In genomic region chr1:104746816-104747215, GRCm38 (mm10) we compare ENCODE assay signal across 12 mouse cellular contexts. TPM values are rescaled to one million over a fixed set of nuclear protein-coding genes. Genes with fewer than 3 reads are reported as not detected.
A peak's percentile ranks its signal among the peaks of the same experiment; 100 is the strongest.
DNase-seq lines count a peak whose midpoint lies in the region; ATAC-seq and TF ChIP-seq lines count a peak whose summit lies in the region.
"Had no signal": no experiment of that assay in that cellular context is flagged by ENCODE, and none has a peak within 500 bp of the region (broad histone marks: within the 10 kb centered on the region; RNA-seq: fewer than 3 reads in every experiment).

No protein-coding gene starts in this region.

- H3K4me1 ChIP-seq in hindbrain, embryonic 12.5 days: peaks cover 5% of the 10 kb centered on the region; the same call in 1 of the 2 replicates
- no peaks in the 10 kb centered on the region for H3K4me1 ChIP-seq in midbrain, embryonic 16.5 days (ENCODE audit: control insufficient read depth, insufficient read depth, low read length)
- no peaks in the 10 kb centered on the region for H3K4me1 ChIP-seq in thymus, adult 2 months (replicated peaks; ENCODE audit: control insufficient read depth, insufficient read depth, low read length)
- H3K4me1 ChIP-seq: liver, embryonic 13.5 days; megakaryocyte, embryonic 14.5 days had no signal

- no peak for TF ChIP-seq POLR2A in thymus, adult 2 months (IDR thresholded peaks at IDR 0.05; ENCODE audit: control insufficient read depth, extremely low read depth, insufficient read depth, low read length, poor library complexity)

- no peak overlapping the region for H3K9ac ChIP-seq in hindbrain, embryonic 12.5 days
- no peak overlapping the region for H3K9ac ChIP-seq in midbrain, embryonic 16.5 days (ENCODE audit: low read depth, low read length)
- H3K9ac ChIP-seq: liver, embryonic 13.5 days had no signal

- no peaks in the 10 kb centered on the region for H3K36me3 ChIP-seq in hindbrain, embryonic 12.5 days
- no peaks in the 10 kb centered on the region for H3K36me3 ChIP-seq in midbrain, embryonic 16.5 days (ENCODE audit: control insufficient read depth, insufficient read depth, low read length)
- no peaks in the 10 kb centered on the region for H3K36me3 ChIP-seq in thymus, adult 2 months (ENCODE audit: control insufficient read depth, insufficient read depth, low read length)
- H3K36me3 ChIP-seq: liver, embryonic 13.5 days had no signal

- H3K27me3 ChIP-seq in hindbrain, embryonic 12.5 days: no peaks in the 10 kb centered on the region
- H3K27me3 ChIP-seq in midbrain, embryonic 16.5 days (ENCODE audit: control insufficient read depth, insufficient read depth, low read depth, low read length): no peaks in the 10 kb centered on the region
- H3K27me3 ChIP-seq in thymus, adult 2 months (ENCODE audit: control insufficient read depth, insufficient read depth, low read length): no peaks in the 10 kb centered on the region
- H3K27me3 ChIP-seq: liver, embryonic 13.5 days; megakaryocyte, embryonic 14.5 days had no signal

- 5% methylated on average over 1 of the region's 1 CpGs for WGBS in hindbrain, embryonic 12.5 days
- 6% methylated on average over 1 of the region's 1 CpGs for WGBS in midbrain, embryonic 16.5 days
- 22% methylated on average over 1 of the region's 1 CpGs for WGBS in thymus, adult 2 months

- H3K4me3 ChIP-seq in hindbrain, embryonic 12.5 days: no peak overlapping the region
- no peak overlapping the region for H3K4me3 ChIP-seq in midbrain, embryonic 16.5 days (ENCODE audit: low read depth, low read length)
- no peak overlapping the region for H3K4me3 ChIP-seq in thymus, adult 2 months (ENCODE audit: control insufficient read depth, insufficient read depth, low read length)
- H3K4me3 ChIP-seq: liver, embryonic 13.5 days; megakaryocyte, embryonic 14.5 days had no signal

- no peak overlapping the region for H3K27ac ChIP-seq in hindbrain, embryonic 12.5 days
- H3K27ac ChIP-seq in midbrain, embryonic 16.5 days (ENCODE audit: low read length): no peak overlapping the region
- H3K27ac ChIP-seq in thymus, adult 2 months (ENCODE audit: control insufficient read depth, insufficient read depth, low read length): no peak overlapping the region
- H3K27ac ChIP-seq: liver, embryonic 13.5 days had no signal

- no peak for TF ChIP-seq CTCF in thymus, adult 2 months (IDR thresholded peaks at IDR 0.05; ENCODE audit: borderline replicate concordance, control insufficient read depth, extremely low read depth, insufficient read depth, low read length, poor library complexity)

- no peaks in the 10 kb centered on the region for H3K9me3 ChIP-seq in hindbrain, embryonic 12.5 days (replicated peaks)
- H3K9me3 ChIP-seq in midbrain, embryonic 16.5 days (replicated peaks; ENCODE audit: control insufficient read depth, low read length, poor library complexity, severe bottlenecking): no peaks in the 10 kb centered on the region
- H3K9me3 ChIP-seq: liver, embryonic 13.5 days had no signal

- no peak for ATAC-seq in cerebellum, adult (ENCODE audit: insufficient number of reproducible peaks, low FRiP score, low TSS enrichment)
- ATAC-seq in hindbrain, embryonic 12.5 days (ENCODE audit: low FRiP score): peak; percentile 85
- peak; percentile 71 for ATAC-seq in midbrain, embryonic 16.5 days

- peak; percentile 49 to 51 for DNase-seq in cerebellum, postnatal 14 days
- DNase-seq in embryo, embryonic 9.5 days (ENCODE audit: extremely low spot score): peak; percentile 11
- DNase-seq in adrenal gland, postnatal 4 days (ENCODE audit: low spot score in 2 of 2): no peak
- no peak for DNase-seq in heart, postnatal 4 days
- DNase-seq in thymus, adult 2 months: no peak
- DNase-seq: adrenal gland, postnatal 14 days; heart, postnatal 36 days; liver, embryonic 13.5 days had no signal

- no peak overlapping the region for H3K4me2 ChIP-seq in hindbrain, embryonic 12.5 days (replicated peaks)
- H3K4me2 ChIP-seq in midbrain, embryonic 16.5 days (ENCODE audit: low read length): no peak overlapping the region
- H3K4me2 ChIP-seq: liver, embryonic 13.5 days had no signal

RNA-seq across cellular contexts. Expression of gene Cdh20, which starts 21.5 kb away (rescaled TPM):
- 1.4 and 1.5 TPM in 2 replicates for polyA plus RNA-seq in hindbrain, embryonic 12.5 days (2016; fragmentation: Nextera tagmentation; extraction: Ambion mirVana)
- 2.9 and 4.1 TPM in 2 replicates for polyA plus RNA-seq in midbrain, embryonic 16.5 days (2015; fragmentation: Nextera tagmentation; extraction: Ambion mirVana)
- total RNA-seq in adrenal gland, postnatal 4 days (2021): under 1 TPM; 0.34 to 0.71 TPM
- 1 to 10 TPM; 2.4 to 2.9 TPM for total RNA-seq in heart, postnatal 4 days (2021)
- 0.03 and 0.19 TPM in 2 replicates for polyA plus RNA-seq in thymus, adult 2 months (2012; rRNA removed)
- polyA plus RNA-seq: liver, embryonic 13.5 days had no signal

Comparison
In these comparisons a context has a peak if more than half of its experiments do, and no peak if none do; other contexts are left out.
1. DNase-seq: peak in cerebellum, postnatal 14 days (2 of 2) and embryo, embryonic 9.5 days (single experiment); none in adrenal gland, postnatal 4 days (0 of 2), heart, postnatal 4 days (single experiment) and thymus, adult 2 months (single experiment).